Mouse (Mus musculus): Measurements from ENCODE around the gene Ces1e. TPM values are rescaled to one million over a fixed set of nuclear protein-coding genes. Genes with fewer than 3 reads are reported as not detected.

The Ces1e gene
- not detected in 2 replicates for polyA plus RNA-seq (2015; fragmentation: Nextera tagmentation; extraction: Ambion mirVana)

DNA sequence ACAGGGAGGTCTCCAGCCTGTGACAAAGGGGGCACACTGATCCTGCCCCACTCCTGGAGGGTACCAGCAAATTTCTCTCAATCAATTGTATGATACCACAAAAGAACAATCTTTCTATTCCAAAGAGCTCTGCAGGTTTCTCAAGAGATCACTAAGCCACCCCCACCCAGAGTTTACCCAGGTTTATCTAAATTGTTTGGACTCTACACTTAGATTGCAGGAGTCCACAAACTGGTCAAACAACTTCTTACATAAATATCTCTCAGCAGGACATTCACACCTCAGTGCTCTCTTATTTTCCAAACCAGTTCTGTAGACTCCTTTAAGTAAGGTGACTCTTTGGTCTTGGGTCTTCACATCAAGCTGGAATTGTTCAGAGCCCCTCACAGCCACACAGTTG is at the start of gene Ces1e:
TSS of gene Ces1e (minus strand) at position 174 of the 400 bp plus-strand sequence.
- Histone ChIP-seq H3K36me3 (no peaks in the 10 kb centered on the region), H3K4me1 (no peaks in the 10 kb centered on the region), H3K27me3 (no peaks in the 10 kb centered on the region), H3K4me2 (replicated peaks) (no peak within 1 kb of the TSS), H3K9me3 (no peaks in the 10 kb centered on the region), H3K27ac (replicated peaks) (no peak within 1 kb of the TSS), H3K9ac (replicated peaks) (no peak within 1 kb of the TSS), H3K4me3 (no peak within 1 kb of the TSS)
- ATAC-seq (replicated peaks) = no peak

DNA sequence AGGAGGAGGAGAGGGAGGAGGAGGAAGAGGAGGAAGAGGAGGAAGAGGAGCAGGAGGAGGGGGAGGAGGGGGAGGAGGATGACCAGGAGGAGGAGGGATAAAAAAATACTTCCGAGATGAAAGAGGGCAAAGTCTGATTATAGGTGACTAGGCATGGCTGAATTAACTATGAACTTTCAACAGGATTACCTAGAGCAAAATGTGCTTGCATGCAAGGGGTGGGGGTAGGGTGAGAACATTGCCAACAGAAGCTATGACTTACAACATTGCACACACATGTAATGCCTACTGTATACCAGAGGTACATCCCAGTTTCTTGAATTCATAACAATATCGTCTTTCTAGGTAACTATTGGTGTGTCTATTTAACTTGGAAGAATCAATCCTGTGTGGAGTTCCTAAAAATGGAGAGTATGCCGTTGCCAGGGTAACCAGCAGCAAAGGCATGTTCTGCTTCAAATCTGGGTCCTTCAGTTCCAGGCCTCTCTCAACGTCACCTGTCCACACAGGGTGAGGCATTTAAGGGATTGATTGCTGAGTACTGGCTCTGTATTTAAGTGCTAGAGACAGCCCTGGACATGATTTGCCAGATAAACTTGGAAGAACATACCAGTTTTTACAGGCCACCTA is 48.9 kb upstream of the Ces1e start:
- H3K4me2 ChIP-seq (replicated peaks) = no peak overlapping the region
- no peaks in the 10 kb centered on the region for H3K9me3 ChIP-seq
- WGBS = 69% methylated on average over 4 of the region's 4 CpGs
- no peaks in the 10 kb centered on the region for H3K27me3 ChIP-seq
- H3K36me3 ChIP-seq = no peaks in the 10 kb centered on the region
- H3K27ac ChIP-seq (replicated peaks) = no peak overlapping the region
- ATAC-seq (replicated peaks) = no peak
- no peaks in the 10 kb centered on the region for H3K4me1 ChIP-seq
- H3K4me3 ChIP-seq = no peak overlapping the region
- H3K9ac ChIP-seq (replicated peaks) = no peak overlapping the region

DNA sequence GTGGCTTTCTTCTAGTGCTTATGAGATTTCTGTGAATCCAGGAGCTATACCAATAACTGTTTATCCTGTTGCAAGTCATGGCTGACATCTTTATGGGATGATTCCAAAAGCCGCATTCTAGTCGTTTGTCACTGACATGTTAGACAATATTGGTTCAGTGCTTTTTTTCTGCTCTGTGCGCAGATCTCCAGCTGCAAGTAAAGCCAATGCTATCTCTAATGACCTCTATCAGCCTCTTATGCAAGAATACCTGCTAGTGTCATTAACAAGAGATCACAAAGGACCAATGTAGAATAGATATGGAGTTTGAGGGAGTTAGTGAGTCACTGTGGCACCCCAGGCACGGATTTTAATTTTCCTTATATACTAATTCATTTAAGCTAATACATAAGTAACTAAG is 45.2 kb upstream of the Ces1e start:
- Histone ChIP-seq H3K36me3 (no peaks in the 10 kb centered on the region), H3K27me3 (no peaks in the 10 kb centered on the region), H3K9me3 (no peaks in the 10 kb centered on the region), H3K4me2 (replicated peaks) (no peak overlapping the region), H3K27ac (replicated peaks) (no peak overlapping the region), H3K4me3 (no peak overlapping the region), H3K4me1 (no peaks in the 10 kb centered on the region), H3K9ac (replicated peaks) (no peak overlapping the region)
- WGBS = 85% methylated on average over 4 of the region's 4 CpGs
- ATAC-seq (replicated peaks) = no peak

DNA sequence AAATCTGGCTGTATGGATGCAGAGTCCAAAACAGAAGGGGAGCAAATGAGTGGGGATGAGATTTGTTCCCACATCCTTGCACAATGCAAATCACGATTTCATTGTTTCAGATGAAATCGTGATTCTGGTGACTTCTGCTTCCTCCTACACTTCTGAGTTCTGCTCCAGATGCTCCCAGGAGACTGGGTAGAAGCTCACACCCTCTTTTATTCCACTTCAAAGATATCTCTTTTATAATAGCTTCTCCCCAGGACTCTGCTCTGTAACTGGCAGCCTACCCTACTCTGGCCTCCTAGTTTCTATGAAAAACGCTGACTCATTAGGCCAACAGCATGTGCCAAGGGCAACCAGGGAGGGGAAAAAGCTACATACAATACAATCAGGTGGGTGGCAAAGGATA is 43.9 kb upstream of the Ces1e start:
- H3K4me2 ChIP-seq (replicated peaks) = no peak overlapping the region
- H3K27ac ChIP-seq (replicated peaks) = no peak overlapping the region
- 76% methylated on average over 3 of the region's 3 CpGs for WGBS
- no peaks in the 10 kb centered on the region for H3K36me3 ChIP-seq
- H3K9me3 ChIP-seq = no peaks in the 10 kb centered on the region
- no peak overlapping the region for H3K9ac ChIP-seq (replicated peaks)
- no peaks in the 10 kb centered on the region for H3K4me1 ChIP-seq
- ATAC-seq (replicated peaks) = no peak
- no peaks in the 10 kb centered on the region for H3K27me3 ChIP-seq
- no peak overlapping the region for H3K4me3 ChIP-seq

DNA sequence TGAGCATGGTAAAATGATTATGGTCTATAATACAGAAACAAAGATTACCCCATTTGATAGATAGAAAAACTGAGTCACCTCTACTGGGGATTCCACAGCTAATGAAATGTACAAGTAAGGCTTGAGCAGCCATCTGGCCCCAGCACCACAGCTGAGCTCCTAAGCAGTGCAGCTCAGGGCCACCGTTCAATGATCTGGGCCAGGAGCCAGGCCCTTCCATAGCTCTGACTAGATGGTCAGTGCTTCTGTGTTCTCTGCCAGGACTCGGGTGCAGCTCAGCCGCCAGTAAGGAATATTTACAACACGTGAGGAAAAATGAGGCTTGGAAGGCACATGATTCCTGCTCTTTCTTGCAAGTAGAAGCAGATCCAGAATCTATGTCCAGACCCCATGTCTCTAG is 43.3 kb upstream of the Ces1e start:
- no peaks in the 10 kb centered on the region for H3K36me3 ChIP-seq
- no peak for ATAC-seq (replicated peaks)
- WGBS = 82% methylated on average over 4 of the region's 4 CpGs

DNA sequence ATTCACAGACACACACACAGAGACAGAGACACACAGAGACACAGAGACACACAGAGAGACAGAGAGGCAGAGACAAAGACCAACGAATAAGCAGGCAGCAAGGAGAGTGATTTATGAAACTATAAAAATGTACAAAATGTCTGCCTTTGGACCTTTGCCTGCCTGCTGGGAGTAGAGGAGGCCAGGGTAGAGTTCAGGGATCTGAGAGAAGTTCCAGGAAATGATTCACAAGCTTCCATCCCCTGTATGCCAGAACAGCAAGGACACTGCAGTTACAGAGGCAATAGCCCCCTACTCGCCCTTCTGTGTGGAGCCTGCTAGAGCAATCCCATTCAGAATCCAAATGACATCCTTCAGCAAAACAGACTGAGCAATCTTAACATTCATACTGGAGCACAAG is 32.0 kb upstream of the Ces1e start:
- no peak for ATAC-seq (replicated peaks)
- no peaks in the 10 kb centered on the region for H3K4me1 ChIP-seq
- H3K4me2 ChIP-seq (replicated peaks) = no peak overlapping the region
- no peaks in the 10 kb centered on the region for H3K9me3 ChIP-seq
- H3K36me3 ChIP-seq = no peaks in the 10 kb centered on the region
- WGBS = 80% methylated on average over 2 of the region's 2 CpGs
- H3K9ac ChIP-seq (replicated peaks) = no peak overlapping the region
- no peak overlapping the region for H3K27ac ChIP-seq (replicated peaks)
- H3K27me3 ChIP-seq = no peaks in the 10 kb centered on the region
- H3K4me3 ChIP-seq = no peak overlapping the region

More for the DNA sequence above, 43.3 kb upstream of the Ces1e start:
- Histone ChIP-seq H3K27ac (replicated peaks) (no peak overlapping the region), H3K4me1 (no peaks in the 10 kb centered on the region), H3K4me3 (no peak overlapping the region), H3K27me3 (no peaks in the 10 kb centered on the region), H3K9ac (replicated peaks) (no peak overlapping the region), H3K4me2 (replicated peaks) (no peak overlapping the region), H3K9me3 (no peaks in the 10 kb centered on the region)

DNA sequence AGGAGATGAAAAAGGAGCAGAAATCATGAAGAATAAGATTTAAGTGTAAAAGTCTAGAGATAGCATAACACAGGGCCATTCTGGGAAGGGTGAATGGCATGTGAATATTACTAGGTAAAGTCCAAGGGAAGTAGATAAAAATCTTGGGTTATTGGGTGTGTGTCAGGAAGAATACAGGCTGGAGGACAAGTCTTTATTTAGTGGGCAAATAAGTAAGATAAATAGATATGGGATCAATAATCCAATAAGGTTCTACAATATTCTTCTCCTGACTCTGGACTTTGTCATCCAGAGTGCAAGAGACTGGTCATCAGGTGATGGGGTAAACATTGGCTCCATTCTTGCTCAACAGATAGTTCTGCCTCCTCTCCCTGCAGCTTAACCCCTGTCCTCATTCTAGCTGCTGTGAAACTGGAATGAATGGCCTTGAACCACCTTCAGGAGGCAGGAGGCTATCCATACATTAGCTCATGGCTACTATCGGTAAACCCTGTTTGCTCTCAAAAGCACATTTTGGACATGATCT is 23.0 kb upstream of the Ces1e start:
- no peak overlapping the region for H3K4me2 ChIP-seq (replicated peaks)
- no peak overlapping the region for H3K27ac ChIP-seq (replicated peaks)
- WGBS = 95% methylated on average over 1 of the region's 1 CpGs
- no peaks in the 10 kb centered on the region for H3K27me3 ChIP-seq
- no peak for ATAC-seq (replicated peaks)
- H3K9me3 ChIP-seq = no peaks in the 10 kb centered on the region
- no peaks in the 10 kb centered on the region for H3K4me1 ChIP-seq
- H3K4me3 ChIP-seq = no peak overlapping the region
- no peak overlapping the region for H3K9ac ChIP-seq (replicated peaks)
- no peaks in the 10 kb centered on the region for H3K36me3 ChIP-seq

DNA sequence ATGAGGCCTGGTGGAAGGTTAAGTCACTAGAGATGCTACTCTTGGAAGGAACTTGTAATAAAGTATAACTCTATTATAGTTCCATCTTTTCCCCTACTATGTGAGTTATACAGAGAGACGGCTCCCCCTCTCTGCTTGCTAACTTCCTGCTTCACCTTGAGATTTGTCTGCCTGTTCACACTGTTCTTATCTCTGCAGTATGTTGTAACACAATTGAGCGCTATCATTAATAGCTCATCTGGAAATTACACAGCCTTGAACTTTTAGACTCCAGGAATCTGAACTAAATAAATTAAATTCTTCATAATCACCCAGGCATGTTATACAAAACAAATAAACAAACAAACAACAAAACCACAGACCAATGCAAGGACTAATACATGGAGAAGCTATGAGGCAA is 16.6 kb upstream of the Ces1e start:
- no peak overlapping the region for H3K27ac ChIP-seq (replicated peaks)
- no peak overlapping the region for H3K4me3 ChIP-seq
- no peaks in the 10 kb centered on the region for H3K4me1 ChIP-seq
- 90% methylated on average over 2 of the region's 2 CpGs for whole genome bisulfite sequencing
- H3K27me3 ChIP-seq = no peaks in the 10 kb centered on the region
- H3K9ac ChIP-seq (replicated peaks) = no peak overlapping the region
- ATAC-seq (replicated peaks) = no peak
- H3K9me3 ChIP-seq = no peaks in the 10 kb centered on the region
- H3K36me3 ChIP-seq = no peaks in the 10 kb centered on the region
- H3K4me2 ChIP-seq (replicated peaks) = no peak overlapping the region

DNA sequence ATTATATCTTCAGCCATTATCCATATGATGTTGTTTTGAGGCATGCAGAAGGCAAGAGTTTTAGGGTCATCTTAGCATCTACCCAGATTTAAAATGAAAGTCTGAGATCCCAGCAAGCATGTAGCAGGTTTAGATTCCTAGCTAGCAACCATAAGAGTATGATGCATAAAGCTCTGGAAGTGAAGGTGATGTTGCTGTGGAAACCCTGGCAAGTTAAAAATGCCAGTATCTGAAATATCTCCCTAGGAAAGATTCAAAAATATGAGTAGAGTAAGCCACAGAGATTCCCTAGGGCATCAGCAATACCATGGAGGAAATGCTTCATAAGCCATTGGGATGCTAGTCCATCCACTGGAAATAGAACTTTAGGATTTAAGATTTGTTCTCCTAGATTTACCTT is 10.5 kb upstream of the Ces1e start:
- no peak overlapping the region for H3K4me3 ChIP-seq
- H3K9me3 ChIP-seq = no peaks in the 10 kb centered on the region
- H3K4me1 ChIP-seq = no peaks in the 10 kb centered on the region
- no peak overlapping the region for H3K27ac ChIP-seq (replicated peaks)
- H3K36me3 ChIP-seq = no peaks in the 10 kb centered on the region
- H3K27me3 ChIP-seq = no peaks in the 10 kb centered on the region
- H3K4me2 ChIP-seq (replicated peaks) = no peak overlapping the region
- ATAC-seq (replicated peaks) = no peak
- no peak overlapping the region for H3K9ac ChIP-seq (replicated peaks)

DNA sequence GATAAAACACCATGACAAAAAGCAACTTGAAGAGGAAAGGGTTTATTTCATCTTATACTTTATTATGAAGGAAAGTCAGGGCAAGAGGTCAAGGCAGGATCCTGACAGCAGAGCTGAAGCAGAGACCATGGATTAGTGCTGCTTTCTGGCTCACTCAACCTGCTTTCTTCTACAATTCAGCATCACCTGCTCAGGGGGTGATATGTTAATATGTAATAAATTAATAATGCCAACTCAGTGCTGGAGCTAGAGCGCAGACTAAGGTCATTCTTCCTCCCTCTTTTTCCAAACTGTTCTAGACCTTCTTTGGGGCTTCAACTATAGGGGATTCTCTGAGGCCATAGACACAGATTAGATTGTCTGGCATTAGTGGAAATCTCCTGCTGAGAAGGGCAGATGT is 6.3 kb upstream of the Ces1e start:
- no peaks in the 10 kb centered on the region for H3K27me3 ChIP-seq
- no peak for ATAC-seq (replicated peaks)
- no peak overlapping the region for H3K4me3 ChIP-seq
- no peak overlapping the region for H3K4me2 ChIP-seq (replicated peaks)
- no peak overlapping the region for H3K27ac ChIP-seq (replicated peaks)
- no peaks in the 10 kb centered on the region for H3K4me1 ChIP-seq
- 97% methylated on average over 1 of the region's 1 CpGs for WGBS
- H3K36me3 ChIP-seq = no peaks in the 10 kb centered on the region
- H3K9me3 ChIP-seq = no peaks in the 10 kb centered on the region
- H3K9ac ChIP-seq (replicated peaks) = no peak overlapping the region

DNA sequence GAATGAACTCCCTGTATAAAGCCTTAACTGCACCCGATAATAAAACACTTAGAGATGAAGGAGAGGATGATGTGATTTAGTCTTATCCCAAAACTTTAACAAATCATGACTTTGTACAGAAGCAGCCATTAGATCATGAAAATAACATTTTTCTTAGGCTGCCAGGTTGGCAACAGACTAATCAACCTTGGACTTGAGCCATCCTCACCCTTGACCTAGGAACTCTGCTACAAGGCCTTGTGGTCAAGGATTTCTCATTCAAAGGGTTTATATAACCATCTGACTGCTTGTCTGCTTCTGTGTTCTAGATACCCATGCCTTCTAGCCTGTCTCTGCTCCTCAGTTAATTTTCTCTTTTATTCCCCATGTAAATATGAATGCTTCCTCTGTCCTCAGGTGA is 5.3 kb upstream of the Ces1e start:
- H3K9me3 ChIP-seq = no peaks in the 10 kb centered on the region
- WGBS = 92% methylated on average over 1 of the region's 1 CpGs
- no peaks in the 10 kb centered on the region for H3K36me3 ChIP-seq
- H3K27me3 ChIP-seq = no peaks in the 10 kb centered on the region
- H3K27ac ChIP-seq (replicated peaks) = no peak overlapping the region
- ATAC-seq (replicated peaks) = no peak
- H3K9ac ChIP-seq (replicated peaks) = no peak overlapping the region
- H3K4me2 ChIP-seq (replicated peaks) = no peak overlapping the region
- H3K4me3 ChIP-seq = no peak overlapping the region
- no peaks in the 10 kb centered on the region for H3K4me1 ChIP-seq

DNA sequence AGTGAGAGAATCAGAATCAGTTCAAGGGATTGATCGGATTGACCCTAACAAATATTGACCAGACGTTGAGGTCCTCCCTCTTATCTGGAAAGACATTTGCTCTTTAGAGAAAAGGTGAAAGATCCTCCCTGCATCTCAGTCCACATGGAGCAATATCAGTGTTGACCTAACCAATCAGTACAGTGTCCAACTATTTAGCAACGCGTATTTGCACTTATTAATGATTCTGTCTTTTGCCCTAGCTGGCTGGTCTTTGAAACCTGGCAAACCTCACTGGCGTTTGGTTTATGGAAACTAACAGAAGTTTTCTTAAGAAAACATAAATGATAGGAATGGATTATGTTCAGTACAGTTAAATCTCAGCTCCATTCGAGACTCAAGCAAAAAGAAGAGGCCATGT is 4.6 kb upstream of the Ces1e start:
- no peak for ATAC-seq (replicated peaks)
- no peak overlapping the region for H3K4me3 ChIP-seq
- no peaks in the 10 kb centered on the region for H3K4me1 ChIP-seq
- WGBS = 90% methylated on average over 6 of the region's 6 CpGs
- no peak overlapping the region for H3K4me2 ChIP-seq (replicated peaks)
- no peak overlapping the region for H3K9ac ChIP-seq (replicated peaks)
- H3K36me3 ChIP-seq = no peaks in the 10 kb centered on the region
- H3K9me3 ChIP-seq = no peaks in the 10 kb centered on the region
- no peak overlapping the region for H3K27ac ChIP-seq (replicated peaks)
- no peaks in the 10 kb centered on the region for H3K27me3 ChIP-seq

DNA sequence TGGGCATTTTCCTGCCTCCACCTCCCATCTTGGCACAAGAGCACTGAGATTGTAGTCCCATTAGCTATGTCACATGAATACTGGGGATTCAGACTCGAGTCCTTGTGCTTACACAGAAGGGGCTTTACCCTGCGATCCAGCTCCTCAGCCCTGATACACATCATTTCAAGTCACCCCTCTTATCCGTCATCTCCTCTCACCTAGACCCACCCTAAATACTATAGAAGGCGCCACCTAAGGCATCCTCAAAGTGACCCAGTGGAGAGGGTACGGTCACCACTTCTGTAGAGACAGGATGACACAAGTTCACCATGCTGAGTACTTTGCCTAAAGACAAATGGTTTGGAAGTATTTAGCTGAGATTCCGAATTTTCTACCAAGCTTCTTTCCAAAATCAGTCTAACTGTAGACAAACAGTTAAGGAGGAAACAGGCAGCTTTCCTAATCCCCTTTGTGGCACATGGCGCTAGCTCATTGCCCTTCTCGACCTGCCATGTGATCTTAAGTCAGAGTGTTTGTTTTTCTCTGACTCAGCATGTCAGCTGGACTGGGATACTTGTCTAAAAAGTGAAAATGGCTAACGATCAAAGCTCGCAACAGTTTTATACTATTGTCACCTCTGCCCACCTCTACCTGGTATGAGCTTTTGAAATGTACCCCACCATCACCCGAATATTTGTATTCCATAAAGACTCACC is 597 bp downstream of the Ces1e start:
- WGBS = 72% methylated on average over 11 of the region's 11 CpGs
- Histone ChIP-seq H3K27me3 (no peaks in the 10 kb centered on the region), H3K9me3 (no peaks in the 10 kb centered on the region), H3K4me2 (replicated peaks) (no peak overlapping the region), H3K4me1 (no peaks in the 10 kb centered on the region), H3K36me3 (no peaks in the 10 kb centered on the region), H3K9ac (replicated peaks) (no peak overlapping the region), H3K4me3 (no peak overlapping the region), H3K27ac (replicated peaks) (no peak overlapping the region)
- no peak for ATAC-seq (replicated peaks)

All from forebrain, embryonic 15.5 days (tissue).